Mouse (Mus musculus) thymus, adult 2 months (tissue): Measurements from ENCODE around the gene Uba6.

Experiments
- CTCF ChIP-seq: fragments of 200-500 bp; IDR thresholded peaks from 2 replicates; pipeline ENCODE4 v1.5.1; 2012; ENCODE audit warnings: mild to moderate bottlenecking, control low read depth, low read length, moderate library complexity, borderline replicate concordance; ENCODE audit not compliant: control insufficient read depth, poor library complexity, insufficient read depth; ENCODE audit errors: extremely low read depth
- POLR2A ChIP-seq: fragments of 200-500 bp; IDR thresholded peaks from 2 replicates; pipeline ENCODE4 v1.6.1; 2012; ENCODE audit warnings: mild to moderate bottlenecking, low read length, control low read depth, moderate library complexity; ENCODE audit not compliant: control insufficient read depth, poor library complexity, insufficient read depth; ENCODE audit errors: extremely low read depth

DNA sequence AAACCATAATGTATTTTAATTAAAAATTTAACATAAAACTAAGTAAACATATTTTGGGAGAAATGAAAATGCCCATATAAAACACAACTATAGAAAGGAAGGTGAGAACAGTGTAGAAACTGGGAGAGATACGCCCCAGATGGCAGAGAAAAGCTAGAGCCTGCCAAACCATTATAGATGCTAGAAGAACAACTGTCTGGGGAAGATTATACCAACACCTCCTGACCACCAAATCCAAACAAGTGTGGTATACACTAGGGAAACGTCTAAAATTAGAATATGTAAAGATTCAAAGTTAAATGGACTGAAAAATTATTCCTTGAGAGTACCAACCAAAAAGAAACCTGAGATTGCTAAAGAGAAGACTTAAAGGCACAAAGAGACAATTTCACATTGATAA lies 66.0 kb downstream of the Uba6 start:
- TF ChIP-seq CTCF (no peak), POLR2A (no peak)
